ENCODE assay signal across 19 mouse cellular contexts in the genomic region with DNA sequence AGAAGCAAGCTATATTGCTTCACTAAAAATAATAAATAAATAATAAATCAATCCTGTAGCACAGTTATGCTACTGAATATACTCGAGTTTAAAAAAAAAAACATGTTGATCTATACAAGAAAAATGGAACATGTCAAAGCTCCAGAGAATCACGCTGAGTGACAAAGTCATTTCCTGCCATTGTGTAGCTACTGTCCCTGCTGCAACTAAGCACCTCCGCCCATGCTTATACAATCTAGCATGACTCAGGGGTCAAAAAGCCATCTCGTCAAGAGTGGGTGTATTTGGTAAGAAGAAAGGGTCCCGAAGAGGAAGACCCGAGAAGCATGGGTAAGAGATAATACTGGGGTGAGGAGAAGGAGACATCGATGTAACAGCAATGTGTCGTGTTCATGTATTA. TPM values are rescaled to one million over a fixed set of nuclear protein-coding genes. Genes with fewer than 3 reads are reported as not detected.
DNase-seq lines count a peak whose midpoint lies in the region; ATAC-seq and TF ChIP-seq lines count a peak whose summit lies in the region.
"Had no signal": no experiment of that assay in that cellular context is flagged by ENCODE, and none has a peak within 500 bp of the region (broad histone marks: within the 10 kb centered on the region; RNA-seq: fewer than 3 reads in every experiment).

No protein-coding gene starts in this region.

- H3K36me3 ChIP-seq in heart, adult 2 months (ENCODE audit: control insufficient read depth, insufficient read depth, low read length), result no peaks in the 10 kb centered on the region
- H3K36me3 ChIP-seq in lung, embryonic 14.5 days (ENCODE audit: insufficient read depth), result no peaks in the 10 kb centered on the region
- no peaks in the 10 kb centered on the region for H3K36me3 ChIP-seq in stomach, postnatal 0 days (ENCODE audit: control insufficient read depth, insufficient read depth, low read length)
- H3K36me3 ChIP-seq: embryonic facial prominence, embryonic 15.5 days; hindbrain, embryonic 15.5 days; intestine, embryonic 15.5 days; limb, embryonic 13.5 days; midbrain, embryonic 10.5 days had no signal

- ATAC-seq in lung, embryonic 14.5 days (ENCODE audit: insufficient read depth), result no peak
- no peak for ATAC-seq in stomach, postnatal 0 days (ENCODE audit: low FRiP score, low TSS enrichment)
- ATAC-seq: forebrain, embryonic 16.5 days; intestine, embryonic 15.5 days had no signal

- no peak overlapping the region for H3K4me2 ChIP-seq in lung, embryonic 14.5 days
- no peak overlapping the region for H3K4me2 ChIP-seq in stomach, postnatal 0 days (replicated peaks; ENCODE audit: low read depth)
- H3K4me2 ChIP-seq: embryonic facial prominence, embryonic 15.5 days; hindbrain, embryonic 15.5 days; intestine, embryonic 15.5 days; limb, embryonic 13.5 days had no signal

- no peak for TF ChIP-seq POLR2A in heart, adult 2 months (IDR thresholded peaks at IDR 0.05; ENCODE audit: insufficient read depth, low read depth, low read length)

- H3K4me1 ChIP-seq in heart, adult 2 months (ENCODE audit: control insufficient read depth, insufficient read depth, low read length), result peaks cover 2% of the 10 kb centered on the region; the same call in 1 of the 2 replicates
- H3K4me1 ChIP-seq in lung, embryonic 14.5 days (ENCODE audit: insufficient read depth), result no peaks in the 10 kb centered on the region
- H3K4me1 ChIP-seq in stomach, postnatal 0 days (replicated peaks; ENCODE audit: control insufficient read depth, insufficient read depth), result no peaks in the 10 kb centered on the region
- H3K4me1 ChIP-seq: embryonic facial prominence, embryonic 15.5 days; hindbrain, embryonic 15.5 days; intestine, embryonic 15.5 days; limb, embryonic 13.5 days; midbrain, embryonic 10.5 days had no signal

- DNase-seq in heart, adult 2 months, result peak in 1 of 2 experiments; percentile 4
- no peak for DNase-seq in heart, postnatal 14 days
- peak; percentile 12 for DNase-seq in kidney, adult 9 months
- DNase-seq in kidney, postnatal 14 days, result no peak
- DNase-seq in lung, embryonic 14.5 days, result peak; percentile 62
- DNase-seq in lung, postnatal 25 days (ENCODE audit: low spot score), result peak; percentile 55
- DNase-seq in stomach, postnatal 0 days (ENCODE audit: low spot score), result no peak
- DNase-seq: cerebellum, adult 2 months; cerebellum, postnatal 36 days; gastrocnemius, postnatal 36 days; right cerebral cortex, postnatal 4 days had no signal

- H3K27ac ChIP-seq in heart, adult 2 months, result no peak overlapping the region
- no peak overlapping the region for H3K27ac ChIP-seq in lung, embryonic 14.5 days (ENCODE audit: low read depth)
- no peak overlapping the region for H3K27ac ChIP-seq in stomach, postnatal 0 days (replicated peaks)
- H3K27ac ChIP-seq: embryonic facial prominence, embryonic 15.5 days; hindbrain, embryonic 15.5 days; intestine, embryonic 15.5 days; limb, embryonic 13.5 days; liver, embryonic 14.5 days; macrophage; midbrain, embryonic 10.5 days had no signal

- H3K27me3 ChIP-seq in heart, adult 2 months (ENCODE audit: control insufficient read depth, insufficient read depth, low read length), result no peaks in the 10 kb centered on the region
- no peaks in the 10 kb centered on the region for H3K27me3 ChIP-seq in lung, embryonic 14.5 days (ENCODE audit: insufficient read depth, low read length)
- no peaks in the 10 kb centered on the region for H3K27me3 ChIP-seq in stomach, postnatal 0 days (ENCODE audit: control insufficient read depth, insufficient read depth, low read length)
- H3K27me3 ChIP-seq: embryonic facial prominence, embryonic 15.5 days; hindbrain, embryonic 15.5 days; intestine, embryonic 15.5 days; limb, embryonic 13.5 days had no signal

- no peak overlapping the region for H3K9ac ChIP-seq in heart, adult 2 months (ENCODE audit: low read depth, low read length)
- no peak overlapping the region for H3K9ac ChIP-seq in lung, embryonic 14.5 days
- H3K9ac ChIP-seq in stomach, postnatal 0 days (ENCODE audit: low read length), result no peak overlapping the region
- H3K9ac ChIP-seq: embryonic facial prominence, embryonic 15.5 days; hindbrain, embryonic 15.5 days; intestine, embryonic 15.5 days; limb, embryonic 13.5 days; liver, embryonic 14.5 days had no signal

- no peaks in the 10 kb centered on the region for H3K9me3 ChIP-seq in lung, embryonic 14.5 days (ENCODE audit: low read depth, low read length)
- no peaks in the 10 kb centered on the region for H3K9me3 ChIP-seq in stomach, postnatal 0 days (ENCODE audit: control insufficient read depth, low read length)
- H3K9me3 ChIP-seq: embryonic facial prominence, embryonic 15.5 days; hindbrain, embryonic 15.5 days; intestine, embryonic 15.5 days; limb, embryonic 13.5 days; midbrain, embryonic 10.5 days had no signal

- no peak for TF ChIP-seq CTCF in heart, adult 2 months (IDR thresholded peaks at IDR 0.05)
- TF ChIP-seq CTCF in lung, embryonic 14.5 days (IDR thresholded peaks at IDR 0.05; ENCODE audit: low read depth), result no peak
- no peak for TF ChIP-seq CTCF in stomach, postnatal 0 days (IDR thresholded peaks at IDR 0.05; ENCODE audit: low read depth)

- TF ChIP-seq EP300 in heart, adult 2 months (IDR thresholded peaks at IDR 0.05; ENCODE audit: insufficient read depth, low read depth, low read length), result peak; percentile 80
- TF ChIP-seq EP300 in stomach, postnatal 0 days (optimal IDR thresholded peaks at IDR 0.05), result no peak

- intact Hi-C loops in heart, adult 2 months (cut with DNase I), result no loop called here
- intact Hi-C loops in heart, postnatal 14 days (cut with DNase I), result no loop called here

- no peak overlapping the region for H3K4me3 ChIP-seq in heart, adult 2 months
- no peak overlapping the region for H3K4me3 ChIP-seq in lung, embryonic 14.5 days (ENCODE audit: low read depth, low read length)
- no peak overlapping the region for H3K4me3 ChIP-seq in stomach, postnatal 0 days (ENCODE audit: low read depth, low read length)
- H3K4me3 ChIP-seq: embryonic facial prominence, embryonic 15.5 days; hindbrain, embryonic 15.5 days; intestine, embryonic 15.5 days; limb, embryonic 13.5 days; midbrain, embryonic 10.5 days had no signal

- no peaks in the 10 kb centered on the region for H3K79me2 ChIP-seq in heart, adult 2 months (replicated peaks; ENCODE audit: control insufficient read depth, insufficient read depth, low read length)

- WGBS in heart, adult 2 months, result 30% methylated on average over 8 of the region's 8 CpGs
- WGBS in lung, embryonic 14.5 days, result 62% methylated on average over 8 of the region's 8 CpGs
- 67% methylated on average over 8 of the region's 8 CpGs for WGBS in stomach, postnatal 0 days

RNA-seq across cellular contexts. Expression of a gene that starts 29.3 kb away (rescaled TPM):
- under 1 TPM; 0.73 to 0.77 TPM for total RNA-seq in heart, adult 2 months (2021)
- 0.32 and 0.33 TPM in 2 replicates for polyA plus RNA-seq in heart, adult 2 months (2012; rRNA removed)
- under 1 TPM; 0.63 to 0.88 TPM for total RNA-seq in heart, postnatal 14 days (2021)
- polyA plus RNA-seq in lung, embryonic 14.5 days (2014; fragmentation: Nextera tagmentation; extraction: Ambion mirVana), result 0.74 and 0.92 TPM in 2 replicates
- 0.13 and 0.16 TPM in 2 replicates for polyA plus RNA-seq in stomach, postnatal 0 days (2015; fragmentation: Nextera tagmentation; extraction: Ambion mirVana)

Comparison
In these comparisons a context has a peak if more than half of its experiments do, and no peak if none do; other contexts are left out.
1. DNase-seq: peak in kidney, adult 9 months (single experiment), lung, embryonic 14.5 days (single experiment) and lung, postnatal 25 days (single experiment); none in heart, postnatal 14 days (0 of 2), kidney, postnatal 14 days (single experiment) and stomach, postnatal 0 days (single experiment).